Mouse (Mus musculus) kidney, adult 18-20 months (tissue): ENCODE measurements around the gene Btbd8.

Experiments
- DNase-seq: peaks from one replicate; pipeline ENCODE4 v3.0.0; 2021

Gene Btbd8

GRCm38 (mm10) chr5:107521386-107521785 is 83.6 kb downstream of the Btbd8 start:
- DNase-seq, result no peak

DNA sequence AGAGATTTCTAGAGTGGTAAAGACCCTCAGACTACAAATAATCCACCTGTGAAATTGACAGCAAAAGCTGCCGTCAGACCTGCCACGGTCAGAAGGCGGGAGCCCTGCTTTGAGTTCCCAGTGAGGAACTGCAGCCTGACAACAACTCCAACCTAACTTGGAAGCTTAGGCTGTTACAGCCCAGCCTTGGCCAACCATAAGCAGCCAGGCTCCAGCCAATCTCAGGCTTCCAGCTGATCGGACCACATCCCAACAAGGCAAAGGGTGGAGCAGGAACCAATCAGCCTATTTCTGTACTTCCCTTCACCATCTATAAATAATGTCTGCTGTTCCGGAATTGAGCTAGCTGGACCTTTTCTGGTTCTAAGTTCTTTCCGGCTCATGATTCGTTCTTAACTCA is 84.1 kb downstream of the Btbd8 start:
- no peak for DNase-seq

DNA sequence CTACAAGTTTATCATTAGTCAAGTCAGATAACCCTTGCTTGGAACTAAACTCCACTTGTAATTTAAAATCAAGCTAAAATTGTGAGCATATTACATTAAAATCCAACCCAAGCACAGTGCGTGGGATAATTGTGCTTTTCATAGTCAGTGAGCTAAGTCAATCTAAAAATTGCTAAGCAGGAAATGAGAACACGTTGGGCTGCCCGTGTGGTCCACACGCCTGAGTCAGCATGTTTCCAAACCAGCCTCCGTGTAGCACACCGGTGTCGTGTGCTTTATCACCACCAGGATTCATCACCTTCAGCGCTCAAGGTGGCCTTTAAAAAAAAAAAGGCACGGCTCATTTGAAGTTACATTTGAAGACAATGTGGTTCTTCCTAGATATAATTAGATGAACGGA is 86.5 kb downstream of the Btbd8 start:
- DNase-seq, result no peak

DNA sequence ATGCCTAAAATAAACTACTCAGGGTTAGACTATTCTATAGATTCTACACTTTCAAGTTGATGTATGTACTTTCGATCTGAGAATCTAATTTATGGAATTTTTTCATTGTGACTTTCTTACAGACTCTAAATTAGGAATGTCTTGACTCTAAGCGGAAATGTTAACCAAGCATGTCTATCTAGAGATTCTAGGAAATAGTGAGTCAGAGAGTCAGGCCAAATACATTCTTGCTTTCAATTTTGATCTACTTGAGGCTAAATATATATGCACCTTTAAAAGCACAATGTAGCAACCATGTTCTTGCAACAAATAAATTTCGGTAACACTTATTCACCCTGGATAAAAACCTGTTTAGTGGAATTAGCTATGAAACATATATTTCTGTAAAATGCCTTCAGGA is 91.1 kb downstream of the Btbd8 start:
- no peak for DNase-seq

GRCm38 (mm10) chr5:107533590-107533989 is 95.8 kb downstream of the Btbd8 start:
- DNase-seq, result no peak

GRCm38 (mm10) chr5:107534581-107534980 is 96.8 kb downstream of the Btbd8 start, which contains the start of gene 1700028K03Rik:
Gene 1700028K03Rik (plus strand): TSS chr5:107534709.
- DNase-seq, result no peak

GRCm38 (mm10) chr5:107541696-107542095 is 103.9 kb downstream of the Btbd8 start:
- no peak for DNase-seq

- no peak for DNase-seq
Measured at GRCm38 (mm10) chr5:107545927-107546326, 108.1 kb downstream of the Btbd8 start.

DNA sequence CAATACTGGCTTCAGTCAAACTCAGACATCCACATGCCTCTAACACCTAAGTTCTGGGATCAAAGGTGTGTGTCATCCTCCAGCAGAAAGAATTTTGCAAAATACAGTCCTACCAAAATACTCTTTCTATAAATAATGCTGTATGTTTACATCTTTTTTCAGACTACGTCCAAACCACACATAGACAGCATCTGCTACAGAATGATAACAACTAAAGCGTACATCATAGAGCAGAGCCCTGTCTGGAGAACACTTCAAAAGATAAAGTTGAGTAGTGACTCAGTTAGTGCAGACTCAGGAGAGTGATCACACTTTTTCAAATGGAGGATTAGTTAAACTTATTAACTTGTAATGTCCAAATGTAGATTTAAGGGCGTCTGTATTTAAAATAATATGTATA is 110.2 kb downstream of the Btbd8 start:
- no peak for DNase-seq

- DNase-seq, result no peak
Measured at GRCm38 (mm10) chr5:107548444-107548843, 110.6 kb downstream of the Btbd8 start.

DNA sequence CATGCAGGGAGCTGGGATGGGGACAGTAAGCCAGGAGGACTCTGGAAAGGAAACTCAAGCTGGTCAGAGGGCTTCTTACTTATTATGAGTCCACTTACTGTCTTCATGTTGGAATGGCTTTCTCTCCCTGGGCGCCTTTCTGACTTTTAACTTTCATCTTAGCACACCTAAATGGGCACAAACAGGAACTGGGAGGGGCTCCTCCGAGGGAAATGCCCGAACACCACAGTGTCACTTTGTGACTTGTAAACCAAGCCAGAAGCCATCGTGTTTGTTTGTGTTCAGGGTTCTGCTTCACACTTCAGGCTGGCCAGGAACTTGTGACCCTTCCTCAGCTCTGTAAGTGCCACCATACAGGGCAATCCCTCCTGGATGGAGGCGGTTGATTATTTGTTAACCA is 116.5 kb downstream of the Btbd8 start:
- no peak for DNase-seq

DNA sequence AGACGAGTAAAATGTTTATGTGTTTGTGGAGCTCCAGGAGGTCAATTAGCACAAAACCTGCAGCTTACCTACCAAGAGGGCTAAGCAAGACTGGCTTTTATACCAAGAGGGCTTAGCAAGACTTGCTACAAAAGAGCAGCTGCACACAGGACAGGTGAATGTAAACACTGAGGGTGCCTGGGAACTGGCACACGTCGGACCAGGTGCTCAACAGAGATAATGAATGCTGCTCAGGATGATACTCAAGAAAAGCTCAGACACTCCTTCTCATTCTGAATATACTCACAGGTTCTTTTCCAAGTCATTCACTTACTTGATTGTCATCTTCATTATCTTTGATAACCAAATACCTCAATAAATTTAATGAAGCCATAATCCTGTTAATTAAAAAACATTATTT is 119.2 kb downstream of the Btbd8 start:
- DNase-seq, result no peak
